Mouse (Mus musculus) G1E (cell line): ENCODE data around the gene Gtf2f2.

Experiments used
- CTCF ChIP-seq: IDR thresholded peaks from 2 replicates; pipeline ENCODE4 v1.5.1; 2012; ENCODE audit warnings: low read depth, low read length, inconsistent platforms, mixed read lengths
- GATA1 ChIP-seq: IDR thresholded peaks from 2 replicates; pipeline ENCODE4 v1.6.1; 2012; ENCODE audit warnings: borderline replicate concordance, low read length, inconsistent platforms, mixed read lengths
- POLR2AphosphoS5 ChIP-seq: IDR thresholded peaks from 2 replicates; pipeline ENCODE4 v1.6.1; 2012; ENCODE audit warnings: low read depth, low read length, inconsistent platforms; ENCODE audit not compliant: insufficient replicate concordance
- TAL1 ChIP-seq: conservative IDR thresholded peaks from 2 replicates; pipeline ENCODE4 v1.6.1; 2012; ENCODE audit warnings: low read depth, low read length, inconsistent platforms, mixed read lengths

- TF ChIP-seq POLR2AphosphoS5 (no peak), GATA1 (no peak), CTCF (no peak), TAL1 (no peak)
These were observed 41.3 kb upstream of the Gtf2f2 start for GRCm38 (mm10) chr14:76051966-76052365.
